Mouse (Mus musculus) stomach, embryonic 15.5 days (tissue): ENCODE measurements at regions not wholly inside any gene's neighbourhood (a gene's known extent, or its start where the extent isn't known, plus 50 kb on each side); places are given as distances from the start of the nearest gene placed in this dataset.

Experiments used
- ATAC-seq: fragments of 200-750 bp; cut with Nextera tagmentation; 2 replicates; pipeline ENCODE4 v1.8.0; 2017; ENCODE audit warnings: low read depth, moderate number of reproducible peaks, moderate TSS enrichment; ENCODE audit not compliant: insufficient read depth, low FRiP score
- H3K27ac ChIP-seq: fragments of 300-500 bp; sonication (generic); 2 replicates; pipeline ENCODE4 v1.5.1; 2015; ENCODE audit warnings: mild to moderate bottlenecking, inconsistent platforms
- H3K27me3 ChIP-seq: fragments of 300-500 bp; sonication (generic); replicated peaks from 2 replicates; pipeline ENCODE4 v1.6.1; 2015; ENCODE audit warnings: inconsistent platforms
- H3K36me3 ChIP-seq: fragments of 300-500 bp; sonication (generic); 2 replicates; pipeline ENCODE4 v1.6.1; 2015; ENCODE audit warnings: inconsistent platforms
- H3K4me1 ChIP-seq: fragments of 300-500 bp; sonication (generic); 2 replicates; pipeline ENCODE4 v1.6.1; 2015; ENCODE audit warnings: inconsistent platforms
- H3K4me2 ChIP-seq: fragments of 300-500 bp; sonication (generic); 2 replicates; pipeline ENCODE4 v1.6.1; 2015; ENCODE audit warnings: mild to moderate bottlenecking, inconsistent platforms
- H3K4me3 ChIP-seq: fragments of 300-500 bp; sonication (generic); replicated peaks from 2 replicates; pipeline ENCODE4 v1.5.1; 2015; ENCODE audit warnings: inconsistent platforms
- H3K9ac ChIP-seq: fragments of 300-500 bp; sonication (generic); 2 replicates; pipeline ENCODE4 v1.6.1; 2015; ENCODE audit warnings: inconsistent platforms
- H3K9me3 ChIP-seq: fragments of 300-500 bp; sonication (generic); 2 replicates; pipeline ENCODE4 v1.6.1; 2016; ENCODE audit warnings: inconsistent platforms
- WGBS: fragments of 180-500 bp; shearing (Covaris S2); methylation state at CpG from one replicate; pipeline ENCODE4 v1.1.7; 2015; 5-methylcytosine and 5-hydroxymethylcytosine counted together

GRCm38 (mm10) chr8:53962993-53963392 lies 114.4 kb upstream of the Vegfc start:
- Histone ChIP-seq H3K27me3 (no peaks in the 10 kb centered on the region), H3K9ac (no peak overlapping the region), H3K4me3 (no peak overlapping the region), H3K9me3 (no peaks in the 10 kb centered on the region), H3K27ac (no peak overlapping the region), H3K4me1 (no peaks in the 10 kb centered on the region), H3K36me3 (no peaks in the 10 kb centered on the region), H3K4me2 (no peak overlapping the region)
- no peak for ATAC-seq
- WGBS, result 87% methylated on average over 1 of the region's 1 CpGs

GRCm38 (mm10) chr8:53984296-53984695 lies 93.1 kb upstream of the Vegfc start:
- H3K27me3 ChIP-seq, result no peaks in the 10 kb centered on the region
- H3K36me3 ChIP-seq, result no peaks in the 10 kb centered on the region
- 75% methylated on average over 2 of the region's 2 CpGs for WGBS
- H3K4me2 ChIP-seq, result no peak overlapping the region
- no peak overlapping the region for H3K4me3 ChIP-seq
- no peak for ATAC-seq
- H3K9ac ChIP-seq, result no peak overlapping the region
- no peak overlapping the region for H3K27ac ChIP-seq
- H3K4me1 ChIP-seq, result no peaks in the 10 kb centered on the region
- no peaks in the 10 kb centered on the region for H3K9me3 ChIP-seq

- no peaks in the 10 kb centered on the region for H3K9me3 ChIP-seq
- H3K36me3 ChIP-seq, result no peaks in the 10 kb centered on the region
- no peak overlapping the region for H3K4me2 ChIP-seq
- H3K4me3 ChIP-seq, result no peak overlapping the region
- H3K27ac ChIP-seq, result no peak overlapping the region
- H3K27me3 ChIP-seq, result no peaks in the 10 kb centered on the region
- ATAC-seq, result no peak
- H3K4me1 ChIP-seq, result no peaks in the 10 kb centered on the region
- WGBS, result 86% methylated on average over 1 of the region's 1 CpGs
- no peak overlapping the region for H3K9ac ChIP-seq
Measured at GRCm38 (mm10) chr8:53985685-53986084, 91.7 kb upstream of the Vegfc start.

GRCm38 (mm10) chr8:53994208-53994607 lies 83.2 kb upstream of the Vegfc start:
- H3K36me3 ChIP-seq, result no peaks in the 10 kb centered on the region

GRCm38 (mm10) chr8:53997461-53997860 lies 79.9 kb upstream of the Vegfc start:
- no peaks in the 10 kb centered on the region for H3K36me3 ChIP-seq
- H3K4me3 ChIP-seq, result no peak overlapping the region
- no peaks in the 10 kb centered on the region for H3K4me1 ChIP-seq
- H3K9ac ChIP-seq, result no peak overlapping the region
- ATAC-seq, result no peak
- no peak overlapping the region for H3K27ac ChIP-seq
- no peaks in the 10 kb centered on the region for H3K9me3 ChIP-seq
- H3K4me2 ChIP-seq, result no peak overlapping the region
- WGBS, result 64% methylated on average over 2 of the region's 2 CpGs
- no peaks in the 10 kb centered on the region for H3K27me3 ChIP-seq

More at GRCm38 (mm10) chr8:53994208-53994607, 83.2 kb upstream of the Vegfc start:
- no peak overlapping the region for H3K27ac ChIP-seq
- no peak overlapping the region for H3K9ac ChIP-seq
- no peak overlapping the region for H3K4me2 ChIP-seq
- no peaks in the 10 kb centered on the region for H3K9me3 ChIP-seq
- 84% methylated on average over 3 of the region's 3 CpGs for WGBS
- no peaks in the 10 kb centered on the region for H3K4me1 ChIP-seq
- H3K4me3 ChIP-seq, result no peak overlapping the region
- no peaks in the 10 kb centered on the region for H3K27me3 ChIP-seq
- ATAC-seq, result no peak

- no peaks in the 10 kb centered on the region for H3K9me3 ChIP-seq
- 63% methylated on average over 1 of the region's 1 CpGs for WGBS
- H3K36me3 ChIP-seq, result no peaks in the 10 kb centered on the region
- no peak overlapping the region for H3K27ac ChIP-seq
- H3K4me1 ChIP-seq, result no peaks in the 10 kb centered on the region
- H3K4me3 ChIP-seq, result no peak overlapping the region
- ATAC-seq, result no peak
- H3K27me3 ChIP-seq, result no peaks in the 10 kb centered on the region
- H3K4me2 ChIP-seq, result no peak overlapping the region
- no peak overlapping the region for H3K9ac ChIP-seq
Measured at GRCm38 (mm10) chr8:54002948-54003347, 74.5 kb upstream of the Vegfc start.

- no peak overlapping the region for H3K4me2 ChIP-seq
- no peak overlapping the region for H3K9ac ChIP-seq
- H3K27me3 ChIP-seq, result no peaks in the 10 kb centered on the region
- no peaks in the 10 kb centered on the region for H3K4me1 ChIP-seq
- WGBS, result 68% methylated on average over 3 of the region's 3 CpGs
- H3K4me3 ChIP-seq, result no peak overlapping the region
- no peaks in the 10 kb centered on the region for H3K9me3 ChIP-seq
- H3K36me3 ChIP-seq, result no peaks in the 10 kb centered on the region
- ATAC-seq, result no peak
- no peak overlapping the region for H3K27ac ChIP-seq
Measured at GRCm38 (mm10) chr8:54014096-54014495, 63.3 kb upstream of the Vegfc start.

GRCm38 (mm10) chr8:54018535-54019165 lies 58.8 kb upstream of the Vegfc start:
- no peak for ATAC-seq
- 69% methylated on average over 3 of the region's 3 CpGs for WGBS

More at GRCm38 (mm10) chr8:54018535-54019165, 58.8 kb upstream of the Vegfc start:
- Histone ChIP-seq H3K27ac (no peak overlapping the region), H3K27me3 (no peaks in the 10 kb centered on the region), H3K36me3 (no peaks in the 10 kb centered on the region), H3K4me2 (no peak overlapping the region), H3K4me1 (no peaks in the 10 kb centered on the region), H3K9me3 (no peaks in the 10 kb centered on the region), H3K9ac (no peak overlapping the region), H3K4me3 (no peak overlapping the region)
